Mouse (Mus musculus) mature B cell (primary cell): ENCODE data around the gene Hrct1.

Source experiments
- in situ Hi-C: fragments of 300-500 bp; cut with MboI; formaldehyde crosslinking; loops from 2 replicates; pipeline ENCODE4 v1.14.3; 2019

Hrct1 gene

DNA sequence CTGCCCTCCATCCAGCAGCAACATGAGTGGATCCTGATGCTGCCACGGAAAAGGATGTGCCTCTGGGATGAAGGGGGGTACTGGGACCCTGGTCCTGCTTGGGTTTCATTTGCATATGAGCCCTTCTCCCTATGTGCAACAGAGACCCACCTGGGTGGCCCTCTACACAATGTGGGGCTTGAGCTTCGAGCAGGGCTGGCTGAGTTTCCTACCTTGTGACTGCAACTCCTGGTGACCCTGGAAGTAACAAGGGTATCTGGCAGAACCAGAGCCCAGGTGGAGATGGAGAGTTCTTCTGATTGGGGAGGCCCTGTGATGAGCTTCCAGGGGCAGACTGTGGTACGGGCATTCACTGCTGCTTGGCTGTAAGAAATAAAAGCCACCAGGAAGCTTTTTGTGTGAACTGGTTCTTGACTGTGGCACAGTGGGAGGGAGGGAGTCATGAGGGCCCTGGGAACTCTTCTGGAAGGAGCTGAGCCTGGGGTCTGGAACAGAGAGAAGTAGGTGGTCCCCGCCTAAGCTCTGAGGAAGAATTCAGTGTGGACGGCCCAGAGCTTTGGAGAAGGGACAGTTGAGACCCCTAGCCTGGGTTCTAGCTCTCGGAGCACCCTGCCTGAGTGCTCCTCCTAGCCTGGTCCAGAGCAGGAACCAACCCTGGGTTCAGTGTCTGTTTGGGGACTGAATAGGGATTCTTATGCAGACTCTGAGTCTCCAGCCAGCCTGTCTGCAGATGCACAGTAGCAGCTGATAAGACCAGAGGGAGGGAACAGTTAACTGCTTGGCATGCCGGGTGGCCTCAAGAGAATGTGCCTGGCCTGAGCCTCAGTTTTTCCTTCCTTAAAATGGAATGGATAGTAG is 959 bp downstream of the Hrct1 start:
- in situ Hi-C loops, result no loop called here

GRCm38 (mm10) chr4:43728576-43728954 is 1.6 kb downstream of the Hrct1 start:
- in situ Hi-C loops, result no loop called here

DNA sequence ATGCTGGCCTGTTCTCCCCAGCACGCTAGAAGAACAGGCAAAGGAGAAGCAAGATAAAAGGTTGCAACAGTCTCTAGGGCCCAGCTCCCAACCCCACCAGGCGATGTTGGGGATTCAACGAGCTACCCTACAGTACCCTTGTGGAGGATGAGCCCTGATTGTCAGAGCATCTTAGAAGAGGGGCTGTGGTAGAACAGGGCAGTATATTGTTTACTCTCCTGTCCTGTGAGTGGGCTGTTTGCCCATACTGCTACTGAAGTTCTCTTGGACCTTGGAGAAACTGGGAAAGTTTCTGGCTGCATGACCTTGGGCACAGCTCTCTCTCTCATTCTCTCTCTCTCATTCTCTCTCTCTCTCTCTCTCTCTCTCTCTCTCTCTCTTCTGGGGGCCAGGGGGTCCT is 2.1 kb downstream of the Hrct1 start:
- in situ Hi-C loops, result no loop called here

DNA sequence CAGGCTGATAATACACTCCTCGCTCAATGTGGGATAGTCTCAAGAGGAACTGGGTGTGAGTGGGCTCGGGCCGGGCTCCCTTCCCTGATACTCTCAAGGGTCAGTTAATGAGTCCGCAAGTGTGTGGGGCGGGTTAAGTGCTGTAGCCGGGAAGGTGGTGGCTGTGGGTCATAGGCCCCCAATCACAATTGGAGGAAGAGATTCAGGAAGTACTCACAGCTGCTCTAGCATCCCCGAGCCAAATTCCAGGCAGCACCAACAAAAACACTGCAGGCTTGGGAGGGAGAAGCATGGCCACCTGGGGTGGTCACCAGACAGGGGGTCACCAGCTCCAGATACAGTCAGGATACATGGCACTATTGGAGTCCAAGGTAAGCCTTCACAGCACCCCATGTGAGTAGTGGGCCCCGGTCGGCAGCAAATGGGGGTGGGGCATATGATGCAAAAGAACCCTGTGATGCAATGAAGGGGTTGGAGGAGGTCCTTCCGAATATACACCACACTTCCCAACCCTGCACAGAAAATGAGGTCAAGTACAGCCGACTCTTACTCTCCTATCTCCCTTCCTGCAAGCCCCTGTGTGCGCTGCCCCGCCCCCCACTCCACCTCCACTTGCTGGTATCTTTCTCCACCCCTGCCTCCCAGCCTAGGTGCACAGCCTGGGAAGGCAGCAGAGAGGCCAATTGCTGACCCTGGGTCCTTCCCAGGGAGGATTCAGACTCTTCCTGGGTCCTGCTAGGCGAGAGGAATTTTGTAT is 3.0 kb downstream of the Hrct1 start, which contains the start of gene Spaar:
TSS of gene Spaar (plus strand) at position 241 of the 757 bp plus-strand sequence.
- in situ Hi-C loops, result no loop called here

- in situ Hi-C loops, result no loop called here
These were observed 3.8 kb downstream of the Hrct1 start for GRCm38 (mm10) chr4:43730750-43731297.

DNA sequence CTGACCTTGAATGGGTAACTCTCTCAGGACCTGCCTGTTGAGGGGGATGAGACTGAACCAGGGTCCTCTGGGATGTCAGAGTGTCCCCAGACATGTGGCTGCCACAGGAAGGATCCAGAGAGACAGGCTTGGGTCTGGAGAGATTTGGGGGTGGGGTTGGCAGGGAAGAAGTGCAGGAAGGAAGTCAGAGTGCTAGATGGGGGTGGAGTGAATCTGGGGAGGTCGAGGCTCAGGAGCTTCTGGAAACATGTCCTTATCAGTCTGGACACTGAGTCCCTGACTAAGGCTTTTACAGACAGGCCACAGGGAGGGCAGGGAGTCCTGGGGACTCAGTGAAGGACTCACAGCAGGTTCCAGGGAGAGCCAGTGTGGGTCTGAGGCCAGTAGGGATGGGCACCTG is 5.2 kb downstream of the Hrct1 start:
- in situ Hi-C loops, result no loop called here

- in situ Hi-C loops, result no loop called here
These were observed 6.2 kb downstream of the Hrct1 start for GRCm38 (mm10) chr4:43733186-43733585.

GRCm38 (mm10) chr4:43737144-43737543 is 10.2 kb downstream of the Hrct1 start:
- in situ Hi-C loops, result no loop called here

DNA sequence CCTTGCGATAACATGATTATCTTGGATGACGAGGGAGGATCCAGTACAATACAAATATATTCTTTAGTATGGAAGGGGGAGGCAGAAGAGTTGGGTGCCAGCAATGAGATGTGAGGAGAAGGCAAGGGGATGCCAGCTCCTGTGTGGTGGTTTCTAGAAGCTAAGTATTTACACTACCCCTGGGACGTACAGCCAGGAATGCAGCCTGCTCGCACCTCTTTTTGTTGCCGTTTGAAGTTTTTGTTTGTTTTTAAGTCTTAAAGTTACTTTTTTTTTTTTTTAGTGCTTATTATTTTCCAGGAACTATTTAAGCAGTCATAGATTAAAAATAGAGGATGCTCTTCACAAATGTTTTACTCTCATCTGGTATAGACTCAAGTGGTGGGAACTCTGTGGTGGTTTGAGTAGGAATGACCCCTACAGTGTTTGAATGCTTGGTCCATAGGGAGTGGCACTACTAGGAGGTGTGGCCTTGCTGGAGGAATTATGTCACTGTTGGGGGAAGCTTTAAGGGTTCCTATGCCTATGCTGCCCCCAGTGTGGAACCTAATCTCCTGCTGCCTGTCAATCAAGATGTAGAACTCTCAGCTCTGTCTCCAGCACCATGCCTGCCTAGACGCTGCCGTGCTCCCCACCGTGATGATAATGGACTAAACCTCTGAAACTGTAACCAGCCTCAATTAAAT is 12.1 kb downstream of the Hrct1 start:
- in situ Hi-C loops, result no loop called here

- in situ Hi-C loops, result no loop called here
These were observed 14.5 kb downstream of the Hrct1 start for GRCm38 (mm10) chr4:43741526-43741925.

DNA sequence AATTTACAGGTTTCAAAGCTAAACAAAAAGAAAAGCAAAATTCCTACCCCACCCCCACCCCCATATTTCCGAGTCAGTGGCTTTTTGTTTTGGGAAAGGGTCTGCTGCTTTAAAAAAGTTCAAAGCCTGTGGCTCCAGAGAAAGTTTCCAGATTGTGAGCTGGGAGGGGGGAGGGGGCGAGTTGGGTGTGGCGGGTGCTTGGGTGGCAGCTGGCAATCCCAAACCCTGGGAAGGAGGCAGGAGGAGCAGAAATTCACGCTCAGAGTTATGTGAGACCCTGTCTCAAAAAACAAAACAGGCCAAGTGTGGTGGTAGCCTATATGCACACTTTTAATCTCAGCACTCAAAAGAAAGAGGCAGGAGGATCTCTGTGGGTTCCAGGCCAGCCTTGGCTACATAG is 15.6 kb downstream of the Hrct1 start:
- in situ Hi-C loops, result no loop called here

- in situ Hi-C loops, result no loop called here
These were observed 16.1 kb downstream of the Hrct1 start for GRCm38 (mm10) chr4:43743099-43743498.

DNA sequence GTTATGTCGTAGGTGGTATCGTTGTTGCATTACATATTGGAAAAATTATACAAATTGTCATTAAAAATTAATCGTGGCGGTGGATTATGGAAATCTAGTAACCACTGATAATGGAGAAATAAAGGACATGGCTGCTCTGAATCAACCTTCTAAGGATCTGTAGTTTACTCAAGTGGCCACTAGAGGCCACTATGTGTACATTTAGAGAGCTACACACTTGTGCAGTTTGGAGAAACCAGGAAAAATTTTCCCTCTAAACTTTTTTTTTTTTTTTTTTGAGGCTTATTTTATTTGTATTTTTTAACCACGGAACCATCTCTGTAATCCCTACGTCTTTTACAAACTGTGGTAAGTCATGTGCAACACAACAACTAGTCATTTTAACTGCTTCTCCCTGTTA is 18.2 kb downstream of the Hrct1 start:
- in situ Hi-C loops, result no loop called here

DNA sequence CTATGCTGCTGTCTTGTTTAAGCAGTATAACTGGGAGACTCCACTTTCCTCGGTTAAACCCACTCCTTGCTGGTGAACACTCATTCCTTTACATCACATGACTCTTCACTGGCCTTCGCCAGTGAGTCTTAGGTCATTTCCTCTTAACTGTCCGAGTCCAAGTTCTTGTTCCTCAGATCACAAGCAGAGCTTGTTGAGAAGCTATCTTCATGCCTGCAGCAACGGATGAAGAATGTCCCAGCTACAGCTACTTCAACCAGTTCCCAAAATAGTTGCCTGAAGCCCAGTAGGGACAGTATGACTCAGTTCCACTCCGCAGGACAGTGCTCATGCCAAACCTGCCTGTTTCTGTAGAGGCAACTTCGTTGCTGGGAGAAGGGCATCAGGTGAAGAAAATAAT is 30.2 kb downstream of the Hrct1 start:
- in situ Hi-C loops, result no loop called here

- in situ Hi-C loops, result no loop called here
These were observed 32.8 kb downstream of the Hrct1 start for GRCm38 (mm10) chr4:43759571-43760418.

GRCm38 (mm10) chr4:43760460-43760859 is 33.5 kb downstream of the Hrct1 start:
- in situ Hi-C loops, result no loop called here

GRCm38 (mm10) chr4:43761336-43761735 is 34.3 kb downstream of the Hrct1 start:
- in situ Hi-C loops, result no loop called here

DNA sequence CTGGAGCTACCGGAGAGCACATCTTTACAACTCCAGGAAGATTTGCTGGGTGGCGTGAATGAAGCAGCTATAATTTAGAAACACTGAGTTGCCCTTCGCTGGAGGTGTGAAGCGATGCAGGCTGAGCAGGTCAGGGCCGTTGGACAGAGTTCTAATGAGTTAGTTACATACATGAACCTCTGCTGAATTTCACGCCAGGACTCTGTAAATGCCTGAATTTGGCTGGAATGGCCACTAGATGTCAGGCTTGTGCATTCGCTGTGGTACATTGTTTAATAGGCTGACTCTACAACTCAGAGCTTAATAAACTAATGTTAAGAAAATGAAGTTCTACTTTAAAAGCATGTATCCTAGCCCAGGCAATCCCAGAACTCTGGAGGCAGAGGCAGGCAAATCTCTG is 36.4 kb downstream of the Hrct1 start:
- in situ Hi-C loops, result no loop called here

DNA sequence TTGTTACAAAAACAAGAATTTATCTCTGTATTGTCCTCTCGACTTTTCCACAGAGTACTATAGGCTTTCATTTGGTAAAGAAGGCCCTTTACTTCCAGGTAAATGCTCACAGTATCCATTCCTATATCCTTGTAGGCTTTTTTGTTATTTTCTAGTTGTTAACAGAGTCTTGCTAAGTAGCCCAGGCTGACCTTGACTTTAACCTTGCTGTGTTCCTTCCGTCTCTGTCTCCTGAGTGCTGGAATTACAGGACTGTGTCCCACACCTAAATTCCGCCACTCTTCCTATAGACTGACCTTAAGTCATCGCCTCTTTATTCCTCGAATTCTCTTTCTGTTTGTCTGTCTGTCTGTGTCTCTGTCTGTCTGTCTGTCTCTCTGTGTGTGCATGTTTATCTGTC is 41.4 kb downstream of the Hrct1 start:
- in situ Hi-C loops, result no loop called here

GRCm38 (mm10) chr4:43769374-43769773 is 42.4 kb downstream of the Hrct1 start:
- in situ Hi-C loops, result no loop called here

- in situ Hi-C loops, result no loop called here
These were observed 43.9 kb downstream of the Hrct1 start, which contains the start of gene Olfr159 for GRCm38 (mm10) chr4:43770909-43771308. Gene Olfr159, minus strand, starts transcription at chr4:43771009.
